Mouse (Mus musculus): Measurements from ENCODE around the gene Gabrb1.
A peak's percentile ranks its signal among the peaks of the same experiment; 100 is the strongest.

Gabrb1 gene

DNA sequence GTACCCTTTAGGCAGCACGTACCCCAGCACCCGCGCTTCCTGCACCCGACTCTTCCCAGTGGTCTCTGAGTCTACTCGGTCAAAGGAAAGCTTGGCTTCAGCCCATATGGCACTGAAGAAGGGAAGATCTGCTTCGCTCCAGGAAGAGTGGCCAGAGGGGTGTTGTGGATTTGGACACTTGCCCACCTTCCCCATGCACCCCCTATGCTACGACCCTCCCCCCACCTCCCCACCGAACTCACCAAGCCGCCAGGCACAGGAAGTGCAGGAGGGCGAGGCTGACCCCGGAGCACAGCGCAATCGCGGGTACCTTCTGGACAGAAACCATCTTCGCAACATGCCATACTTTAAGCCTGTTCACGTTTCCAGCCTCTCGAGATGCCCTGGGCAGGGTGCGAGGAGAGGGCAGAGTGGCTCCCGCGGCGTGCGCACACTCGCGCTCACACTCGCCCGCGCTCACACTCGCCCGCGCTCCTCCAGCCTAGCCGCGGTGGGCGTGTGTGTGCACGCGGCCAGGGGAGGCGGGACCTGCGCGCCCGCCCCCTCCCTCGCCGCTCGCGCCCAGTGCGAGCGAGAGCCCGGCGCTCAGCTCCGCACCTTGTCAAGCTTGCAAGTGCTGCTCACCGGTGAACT, at the start of gene Gabrb1:
TSS of gene Gabrb1 (plus strand) at position 632 of the 633 bp plus-strand sequence.
- DNase-seq = peak; percentile 29

DNA sequence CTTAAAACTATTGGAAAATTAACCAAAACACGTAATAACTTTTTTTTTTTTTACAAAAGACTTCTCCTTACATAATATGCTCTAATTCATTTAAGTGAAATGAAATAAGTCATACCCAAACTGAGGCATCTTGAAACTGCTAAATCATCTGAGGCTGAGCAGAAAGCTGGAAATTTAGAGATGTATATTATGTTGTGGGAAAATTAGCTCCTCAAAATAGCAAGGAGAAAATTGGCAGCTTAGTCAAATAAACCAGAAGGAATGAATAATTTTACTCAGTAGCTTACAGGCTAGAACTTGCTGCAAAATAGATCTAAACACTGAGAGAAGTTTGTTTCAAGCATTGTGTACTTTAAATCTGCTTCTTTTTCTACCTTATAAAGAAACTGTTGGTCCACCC, 49.2 kb upstream of the Gabrb1 start:
- DNase-seq = no peak

DNA sequence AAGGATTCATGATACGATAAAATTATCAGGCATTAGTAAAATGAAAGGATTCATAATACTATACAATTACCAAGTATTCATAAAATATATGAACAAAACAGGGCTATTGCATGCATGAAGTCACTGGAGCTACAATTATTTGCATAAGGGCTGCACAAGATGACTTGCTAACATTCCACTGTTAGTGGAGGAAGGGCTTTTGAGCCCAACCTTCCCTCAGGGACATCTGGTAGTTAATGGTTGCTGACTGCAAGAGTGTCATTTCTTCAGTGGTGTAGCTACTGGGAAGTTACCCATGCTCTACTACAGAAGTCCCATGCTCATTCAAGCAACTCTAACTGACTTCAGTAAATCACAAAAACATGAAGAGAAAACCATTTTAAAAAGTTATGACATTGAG, 43.6 kb upstream of the Gabrb1 start:
- DNase-seq = no peak

DNA sequence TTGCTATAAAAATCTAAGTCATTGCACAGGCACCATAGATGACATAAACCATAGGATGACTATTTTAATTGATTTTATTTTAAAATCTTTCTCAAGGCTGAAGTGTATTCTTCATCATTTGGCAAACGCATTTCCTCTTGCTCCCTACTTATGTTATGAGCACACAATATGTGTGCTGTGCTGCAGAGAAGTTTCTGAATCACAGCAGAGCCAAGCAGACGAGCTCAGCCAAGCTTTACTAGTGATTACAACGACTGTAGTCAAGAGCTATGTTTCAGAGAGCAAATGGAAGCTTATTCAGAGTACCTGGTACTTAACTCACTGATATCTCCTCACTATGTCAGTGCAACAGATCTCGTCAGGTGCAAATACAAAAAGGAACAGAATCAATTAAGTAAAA, 41.2 kb upstream of the Gabrb1 start:
- DNase-seq = no peak

DNA sequence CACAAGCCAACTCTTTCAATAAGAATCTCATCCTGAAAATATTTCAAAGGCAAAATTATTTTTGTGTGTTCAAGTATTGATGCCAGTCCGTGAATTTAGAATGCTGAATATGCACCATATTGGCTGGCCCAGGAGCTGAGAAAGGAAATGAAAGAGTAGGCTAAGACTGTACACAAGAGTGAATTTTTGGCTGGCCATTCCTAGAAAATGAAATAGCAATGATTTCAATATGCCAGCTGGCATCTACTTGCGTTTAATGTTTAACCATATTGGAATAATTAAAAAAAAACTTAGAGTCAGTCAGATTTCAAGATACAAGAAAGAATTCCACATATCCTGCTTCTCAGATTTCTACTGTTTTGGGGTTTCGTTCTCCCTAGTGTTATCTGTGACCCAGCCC, 30.1 kb upstream of the Gabrb1 start:
- no peak for DNase-seq

DNA sequence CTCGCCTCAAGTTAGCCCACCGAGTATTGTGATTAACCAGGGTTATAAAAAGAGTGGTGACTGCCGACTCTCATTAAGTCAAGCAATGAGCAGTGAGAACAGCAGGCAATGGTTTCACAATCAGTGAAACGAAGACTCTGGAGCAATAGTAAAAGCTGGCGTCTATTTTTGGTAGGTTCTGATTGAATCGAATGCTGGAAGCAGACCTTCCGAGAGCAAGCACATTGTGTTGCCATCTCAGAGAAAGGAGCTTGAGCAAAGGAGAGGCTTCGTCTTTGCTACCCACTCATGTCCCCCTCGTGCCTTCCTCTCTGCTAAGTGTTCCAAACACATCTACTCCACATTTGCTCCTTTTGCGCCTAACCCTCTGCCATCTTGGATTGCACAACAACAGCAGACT, 18.1 kb upstream of the Gabrb1 start:
- DNase-seq = no peak

DNA sequence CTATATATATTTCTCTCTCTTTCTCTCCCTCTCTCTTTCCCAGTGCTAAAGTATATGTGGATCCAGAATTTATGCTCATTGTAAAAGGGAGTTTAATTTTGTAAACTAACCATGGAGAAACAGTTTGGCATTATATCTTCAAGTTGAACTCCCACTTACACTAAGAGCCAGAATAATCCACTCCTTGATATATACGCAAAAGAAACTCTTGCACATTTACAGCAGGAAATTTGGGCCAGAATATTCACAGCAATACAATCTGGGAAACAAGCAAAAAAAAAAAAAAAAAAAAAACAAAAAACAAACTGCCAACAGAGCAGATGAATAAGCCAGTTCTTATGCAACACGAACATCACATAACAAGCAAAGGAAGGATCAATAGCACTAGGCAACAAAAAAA, 9.8 kb upstream of the Gabrb1 start:
- no peak for DNase-seq

DNA sequence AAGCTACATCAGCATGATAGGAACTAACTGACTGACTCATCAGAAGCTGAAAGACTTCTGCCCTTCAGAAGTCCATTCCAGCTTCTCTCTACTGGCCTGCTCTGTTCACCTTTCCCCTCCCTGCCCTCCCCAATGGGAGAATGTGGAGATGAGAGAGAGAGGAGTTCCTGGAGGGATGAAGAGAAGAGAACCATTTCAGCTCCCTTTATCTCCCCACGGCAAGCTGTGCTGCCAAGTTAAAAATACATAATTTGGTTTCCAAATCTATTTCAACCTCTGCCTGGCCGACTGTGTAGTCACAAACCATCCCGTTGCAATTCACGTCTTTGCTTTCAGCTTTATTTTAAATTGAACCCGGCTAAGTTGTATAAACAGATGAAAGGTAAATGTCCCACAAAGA, 3.9 kb upstream of the Gabrb1 start:
- no peak for DNase-seq

DNA sequence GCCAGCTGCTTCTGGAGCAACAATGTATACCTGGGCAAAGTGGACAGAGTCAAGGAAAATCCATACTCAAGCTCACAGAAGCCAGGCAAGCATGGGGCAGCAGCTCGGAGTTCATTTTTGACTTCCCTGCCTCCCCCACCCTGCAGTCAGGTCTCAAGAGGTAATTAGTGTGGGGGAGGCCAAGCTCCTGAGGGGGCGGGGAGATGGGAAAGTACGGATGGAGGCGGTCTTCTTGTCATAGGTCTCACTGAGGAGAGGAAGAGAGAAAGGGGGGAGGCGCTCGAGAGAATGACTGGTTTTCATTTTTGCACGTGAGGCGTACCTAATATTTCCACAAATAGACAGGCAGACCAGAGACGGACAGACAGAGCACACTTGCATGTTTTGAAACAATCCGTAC, 1.1 kb upstream of the Gabrb1 start:
- no peak for DNase-seq

DNA sequence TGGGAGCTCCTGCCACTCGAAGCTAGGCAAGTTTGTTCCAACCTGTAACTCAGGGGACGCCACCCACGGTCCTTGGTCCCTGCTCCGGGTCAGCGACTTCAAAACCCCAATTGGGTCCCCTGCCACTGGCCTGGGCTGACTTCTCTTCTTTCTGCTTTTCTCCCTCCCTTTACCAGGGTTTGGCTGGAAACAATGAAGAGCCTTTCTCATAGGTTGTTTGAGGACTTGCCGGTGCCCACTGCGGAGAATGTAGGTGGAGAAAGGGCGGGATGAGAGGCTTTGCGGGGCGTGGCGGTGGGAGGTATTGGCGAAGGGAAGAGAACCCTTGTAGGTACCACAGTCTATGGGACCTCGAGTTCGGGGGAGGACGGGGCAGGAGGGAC, 193 bp downstream of the Gabrb1 start, which contains the start of gene Gabra4:
TSS of gene Gabra4 (minus strand) at position 194 of the 383 bp plus-strand sequence.
- DNase-seq = peak; percentile 3

DNA sequence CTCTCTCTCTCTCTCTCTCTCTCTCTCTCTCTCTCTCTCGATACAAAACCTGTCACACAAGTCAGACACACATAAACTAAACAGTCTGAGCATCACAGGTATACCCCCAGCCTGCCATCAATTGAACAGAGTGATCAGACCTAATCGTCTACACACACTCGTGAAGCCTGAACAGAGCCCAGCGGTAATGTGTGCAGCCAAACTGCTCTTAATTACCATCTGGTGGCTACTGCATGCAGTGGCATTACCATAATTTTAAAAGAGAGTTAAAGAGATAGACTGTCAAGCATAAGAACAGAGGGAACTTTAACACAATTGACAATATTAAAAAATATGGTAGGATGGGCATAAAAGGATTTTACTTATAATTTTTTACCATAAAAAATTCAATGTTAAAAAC, 7.7 kb downstream of the Gabrb1 start:
- no peak for DNase-seq

DNA sequence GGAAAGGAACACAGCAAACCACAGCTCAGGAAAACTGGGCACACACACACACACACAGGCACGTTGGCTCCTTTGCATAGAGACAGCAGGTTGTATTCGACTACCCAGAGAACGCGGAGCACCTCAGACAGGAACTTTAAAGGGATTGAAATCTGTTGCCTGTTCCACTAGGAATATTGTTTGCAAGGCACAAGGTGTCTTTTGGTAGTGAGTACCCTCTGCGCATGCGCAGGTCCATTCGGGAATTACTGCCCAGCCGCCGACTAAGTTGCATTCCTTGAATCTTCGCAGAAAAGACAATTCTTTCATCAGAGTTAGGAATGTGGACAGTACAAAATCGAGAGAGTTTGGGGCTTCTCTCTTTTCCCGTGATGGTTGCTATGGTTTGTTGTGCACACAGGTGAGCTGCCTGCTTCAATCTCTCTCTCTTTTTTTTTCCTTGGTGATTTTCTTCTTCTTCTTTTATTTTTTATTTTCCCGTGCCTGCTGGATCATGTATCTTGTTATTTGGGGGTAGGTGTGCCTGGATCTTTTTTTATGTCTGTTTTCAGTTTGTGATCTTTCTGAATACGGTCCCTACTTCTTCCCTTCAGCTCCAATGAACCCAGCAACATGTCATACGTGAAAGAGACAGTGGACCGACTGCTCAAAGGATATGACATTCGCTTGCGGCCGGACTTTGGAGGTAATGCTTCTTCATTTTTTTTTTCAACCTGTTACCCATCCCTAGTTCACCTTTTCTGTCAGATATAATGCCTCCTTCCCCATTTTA, 42.0 kb downstream of the Gabrb1 start:
- peak; percentile 42 for DNase-seq

DNA sequence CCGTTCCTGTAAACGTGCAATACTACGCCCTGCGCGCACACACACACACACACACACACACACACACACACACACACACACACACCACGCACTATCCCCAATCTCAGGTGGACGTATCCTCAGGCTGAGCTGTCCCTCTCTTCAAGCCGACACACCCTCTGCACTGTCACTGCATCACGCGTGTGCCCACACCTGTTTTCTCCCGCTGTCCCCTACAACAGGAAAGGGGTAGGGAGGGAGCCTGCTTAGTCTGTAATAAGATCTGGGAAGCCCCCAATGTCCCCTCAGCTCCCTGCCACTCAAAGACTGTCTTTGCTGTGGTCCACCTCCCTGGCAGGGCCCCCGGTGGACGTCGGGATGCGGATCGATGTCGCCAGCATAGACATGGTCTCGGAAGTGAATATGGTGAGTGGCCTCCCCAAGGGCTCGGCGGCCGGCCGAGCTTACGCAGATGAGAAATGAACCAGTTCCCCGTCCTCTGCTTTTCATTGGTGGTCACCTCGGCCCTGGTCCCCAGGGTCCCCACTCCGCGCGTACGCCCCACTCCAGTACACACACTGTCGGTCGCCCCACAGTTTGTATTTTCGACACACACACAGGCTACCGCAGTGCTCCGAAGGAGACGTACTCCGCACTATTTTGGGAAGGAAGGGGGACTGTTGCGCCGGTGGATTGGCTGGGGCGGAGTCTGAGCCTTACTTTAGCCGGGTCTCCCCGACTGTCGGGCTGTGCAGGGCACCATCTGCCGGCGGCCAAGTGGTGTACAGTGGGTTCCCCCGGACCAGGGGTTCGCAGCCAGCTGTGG, 42.8 kb downstream of the Gabrb1 start:
- DNase-seq = peak; percentile 27

DNA sequence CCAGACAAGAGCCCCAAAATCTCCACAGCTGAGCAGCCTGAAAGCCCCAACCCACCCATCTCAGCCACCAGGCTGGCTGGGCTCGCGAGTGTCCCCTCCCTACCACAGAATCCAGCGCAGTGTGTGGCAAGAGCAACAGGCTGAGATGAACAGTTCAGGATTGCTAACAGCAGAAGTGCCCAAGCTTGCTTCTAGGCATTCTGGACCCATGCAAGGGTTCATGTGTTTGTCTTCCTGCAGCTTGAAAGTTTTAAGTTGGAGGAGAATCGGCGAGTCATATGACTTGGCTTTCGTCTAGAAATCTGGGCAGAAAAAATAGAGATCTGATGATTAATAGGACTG, 43.3 kb downstream of the Gabrb1 start:
- DNase-seq = no peak

DNA sequence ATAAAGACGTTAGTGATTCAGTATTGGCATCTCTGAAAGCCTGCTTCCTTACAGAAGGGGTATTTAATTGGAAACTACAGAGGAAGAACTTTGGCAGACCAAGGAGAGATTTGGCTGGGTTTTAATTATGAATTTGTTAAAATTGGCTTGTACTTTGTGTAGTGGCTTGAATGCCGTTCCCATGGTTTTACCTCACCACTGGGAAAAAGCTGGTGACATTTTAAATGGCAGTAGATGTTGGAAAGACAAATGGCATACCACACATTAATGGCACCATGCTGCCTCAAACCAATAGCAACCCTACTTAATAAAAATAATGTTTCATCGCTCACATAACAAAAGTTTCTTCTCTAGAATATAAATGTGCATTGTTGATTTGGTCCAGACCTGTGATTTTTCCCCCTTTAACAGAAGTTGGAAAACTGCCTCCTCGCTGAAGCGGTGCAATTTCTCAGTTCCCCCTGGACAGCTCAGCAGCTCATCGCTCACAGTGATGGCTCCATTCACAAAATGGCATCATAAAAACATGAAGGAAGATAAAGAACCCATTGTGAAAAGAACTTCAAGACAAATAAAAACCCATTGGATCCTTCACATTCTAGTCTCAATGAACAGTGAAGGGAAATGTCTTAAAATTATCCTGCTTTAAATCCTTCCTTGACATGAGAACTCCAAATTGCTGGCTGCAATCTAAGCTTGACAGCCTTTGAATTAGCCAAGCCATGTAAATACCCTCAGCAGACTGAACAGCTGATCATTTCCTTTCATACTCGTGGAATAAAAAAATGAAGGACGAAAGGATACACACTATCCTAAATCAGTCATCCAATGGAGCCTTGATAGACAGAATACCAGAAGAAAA, 75.2 kb downstream of the Gabrb1 start:
- DNase-seq = no peak

DNA sequence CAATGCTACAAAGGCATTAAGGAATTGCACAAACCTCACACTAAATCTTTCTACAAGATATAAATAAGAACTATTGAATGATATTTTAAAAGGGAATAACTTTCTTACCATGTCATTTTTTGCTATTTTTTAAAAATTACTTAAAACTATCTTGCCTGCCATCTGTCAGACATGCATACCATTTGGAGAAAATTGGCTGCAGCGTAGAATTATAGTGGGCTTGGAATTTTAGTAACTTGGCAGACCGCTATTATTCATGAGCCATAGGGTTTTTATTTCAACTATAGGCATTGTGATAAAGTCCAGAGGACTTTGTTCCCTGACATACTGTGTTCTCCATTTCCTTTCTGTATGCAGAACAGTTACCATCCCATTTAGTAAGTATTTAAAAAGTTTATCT, 89.5 kb downstream of the Gabrb1 start:
- no peak for DNase-seq

DNA sequence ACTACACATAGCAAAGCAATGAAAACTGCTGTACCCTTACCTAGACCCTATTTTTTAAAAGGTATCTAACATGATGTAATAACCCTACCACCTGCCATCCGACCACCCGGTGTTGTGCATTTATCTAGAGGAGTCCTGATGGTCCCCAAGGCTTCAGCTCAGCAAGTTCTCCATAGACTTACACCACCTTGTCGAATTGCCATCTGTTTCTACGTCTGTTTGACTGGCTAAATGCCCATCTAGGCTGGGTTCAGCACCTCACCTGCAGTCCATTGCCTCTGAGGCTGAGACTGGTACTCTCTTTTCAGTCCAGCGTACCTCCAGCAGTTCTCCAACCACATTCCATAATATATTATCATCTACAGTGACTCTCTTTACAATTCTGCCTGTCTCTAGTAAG, 96.1 kb downstream of the Gabrb1 start:
- DNase-seq = no peak

DNA sequence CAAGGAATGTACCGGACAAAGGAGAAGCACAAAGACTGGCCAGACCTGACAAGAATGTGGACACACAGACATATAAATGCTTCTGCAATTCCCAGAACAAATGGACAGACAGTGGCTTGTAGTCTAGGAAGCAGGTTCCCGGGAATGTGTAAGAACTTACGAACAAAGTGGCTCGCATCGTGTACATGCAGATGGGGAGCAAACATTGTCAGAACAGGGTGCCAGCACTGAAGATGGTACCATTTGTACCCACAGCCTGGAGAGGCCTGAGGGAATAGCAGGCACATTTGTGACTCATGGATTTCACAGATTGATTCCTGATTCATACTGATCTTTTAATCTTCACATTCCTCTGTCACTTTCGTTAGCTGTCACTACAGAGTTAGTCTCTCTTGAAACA, 103.2 kb downstream of the Gabrb1 start:
- no peak for DNase-seq

DNA sequence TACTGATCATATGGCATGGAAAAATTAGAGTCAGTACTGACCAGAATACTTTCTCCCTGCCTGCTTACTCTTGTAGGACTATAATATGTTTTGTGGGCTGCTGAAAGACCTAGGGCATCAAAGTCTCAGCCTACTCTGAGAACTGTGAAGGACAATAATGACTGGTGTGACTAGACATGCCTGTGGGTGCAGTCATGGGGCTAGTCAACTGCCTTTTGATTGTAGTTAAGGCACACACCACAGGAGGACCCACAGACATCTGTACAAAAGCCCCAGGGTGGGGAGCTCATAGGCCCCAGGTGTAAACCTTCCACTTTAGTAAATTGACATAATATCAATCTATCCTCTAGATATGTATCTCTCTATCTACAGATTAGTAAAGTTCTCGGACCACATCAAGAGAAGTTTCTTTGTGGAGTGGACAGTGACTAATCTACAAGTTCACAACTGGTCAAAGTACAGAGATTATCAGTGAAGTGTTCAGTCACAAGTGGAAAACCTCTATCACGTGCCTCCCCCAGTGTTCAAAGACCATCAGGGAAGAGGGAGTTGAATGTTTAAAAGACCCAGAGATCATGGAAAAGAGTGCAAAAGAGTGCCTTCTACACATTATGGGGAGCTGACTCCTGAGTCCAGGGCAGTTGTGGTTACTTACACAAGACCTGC, 123.7 kb downstream of the Gabrb1 start:
- no peak for DNase-seq

DNA sequence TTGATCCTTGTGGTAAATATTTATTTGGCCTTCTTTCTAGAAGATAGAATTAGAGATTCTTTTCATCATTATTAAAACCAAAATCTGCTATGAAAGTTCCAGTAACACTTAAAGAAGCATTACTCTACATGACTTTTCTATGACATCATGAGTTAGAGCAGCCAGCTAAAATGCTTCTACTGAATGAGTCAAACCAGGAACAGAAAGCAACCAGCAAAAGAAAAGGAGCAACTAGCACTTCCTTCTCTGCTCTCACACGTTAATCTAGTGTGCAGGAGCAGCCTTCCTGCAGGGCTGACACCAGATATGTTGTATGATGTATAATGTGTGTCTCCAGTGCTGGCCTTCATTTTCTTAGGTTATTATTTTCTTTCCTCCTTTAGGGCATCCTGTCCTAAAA, 164.9 kb downstream of the Gabrb1 start:
- no peak for DNase-seq

DNA sequence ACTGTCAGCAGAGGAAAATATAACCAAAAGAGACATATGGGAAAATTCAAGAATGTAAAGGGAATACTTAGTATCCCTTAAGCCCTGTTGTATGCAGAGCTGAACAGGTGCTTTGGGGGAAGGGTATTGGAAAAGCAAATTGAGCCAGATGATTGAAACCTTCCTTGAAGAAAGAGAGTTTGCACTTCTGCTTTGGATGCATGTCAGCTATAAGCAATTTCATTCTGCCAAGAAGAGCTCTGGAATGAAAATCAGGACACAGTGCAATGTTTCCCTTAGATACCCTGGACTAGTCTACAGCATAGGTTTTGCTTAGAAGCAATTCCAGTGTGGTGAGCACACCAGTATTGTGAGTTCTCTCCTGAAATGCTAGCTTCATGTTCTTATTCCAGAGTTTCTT, 170.4 kb downstream of the Gabrb1 start:
- DNase-seq = no peak

DNA sequence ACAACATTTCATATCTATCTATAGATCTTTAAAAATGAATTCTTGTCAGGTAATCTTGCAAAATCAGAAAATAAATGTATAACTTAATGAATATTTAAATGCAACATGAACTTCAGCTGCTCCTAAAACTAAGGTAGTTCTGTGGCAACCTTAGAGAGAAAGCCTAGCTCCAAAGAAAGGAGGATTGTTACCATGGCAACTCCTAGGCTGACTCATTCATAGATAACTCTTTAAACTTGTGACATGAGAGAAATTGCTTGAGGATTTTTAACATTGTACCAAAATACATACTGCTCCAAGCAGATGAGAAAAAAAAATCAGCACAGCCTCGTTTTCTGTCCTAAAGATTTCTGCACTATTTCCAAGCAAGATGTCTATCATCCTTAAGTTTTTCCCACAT, 171.1 kb downstream of the Gabrb1 start:
- no peak for DNase-seq
